Mouse (Mus musculus) kidney, adult 2 months (tissue): ENCODE data around the gene Lurap1.

Source experiments
- CTCF ChIP-seq: fragments of 200-500 bp; conservative IDR thresholded peaks from 2 replicates; pipeline ENCODE4 v1.5.1; 2011; ENCODE audit warnings: low read depth, mild to moderate bottlenecking, control low read depth, low read length, moderate library complexity, mixed read lengths; ENCODE audit not compliant: insufficient read depth, insufficient read length
- POLR2A ChIP-seq: fragments of 200-500 bp; IDR thresholded peaks from one replicate; pipeline ENCODE4 v1.6.1; 2011; ENCODE audit warnings: low read depth, low read length, control low read depth

- TF ChIP-seq CTCF (no peak), POLR2A (no peak)
Observed at GRCm38 (mm10) chr4:116175136-116175535, 24.0 kb upstream of the Lurap1 start.
